Mouse (Mus musculus): ENCODE results near the gene Wdr31.

Wdr31 gene

DNA sequence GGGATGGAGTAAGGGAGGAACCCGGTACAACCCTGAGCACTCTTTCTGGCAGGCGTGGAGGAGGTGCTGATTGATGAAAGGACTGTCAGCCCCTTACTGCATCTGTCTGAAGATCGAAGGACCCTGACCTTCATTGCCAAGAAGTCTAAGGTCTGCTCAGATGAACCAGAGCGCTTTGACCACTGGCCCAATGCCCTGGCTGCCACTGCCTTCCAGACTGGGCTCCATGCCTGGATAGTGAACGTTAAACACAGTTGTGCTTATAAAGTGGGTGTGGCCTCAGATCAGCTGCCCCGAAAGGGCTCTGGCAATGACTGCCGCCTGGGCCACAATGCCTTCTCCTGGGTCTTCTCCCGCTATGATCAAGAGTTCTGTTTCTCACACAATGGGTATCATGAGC lies 25.2 kb upstream of the Wdr31 start:
- 70% methylated on average over 8 of the region's 8 CpGs for WGBS

DNA sequence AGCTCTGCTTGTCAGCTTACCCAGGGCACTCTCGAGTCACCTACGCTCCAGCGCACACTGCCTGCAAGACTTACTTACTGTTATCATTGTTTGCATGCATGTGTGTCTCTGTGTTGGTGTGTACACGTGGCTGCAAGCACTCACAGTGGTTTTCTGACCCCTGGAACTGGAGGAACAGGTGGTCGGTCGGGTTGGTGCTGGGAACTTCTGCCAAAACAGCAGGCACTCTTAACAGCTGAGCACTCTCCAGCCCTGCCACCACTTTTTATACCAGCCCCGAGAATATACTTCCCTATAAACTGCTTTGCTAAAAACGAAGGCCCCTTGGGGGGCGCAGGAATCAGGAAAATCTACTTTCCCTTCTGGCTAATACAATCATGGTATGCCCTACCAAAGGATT lies 23.5 kb upstream of the Wdr31 start:
- 69% methylated on average over 9 of the region's 9 CpGs for WGBS

DNA sequence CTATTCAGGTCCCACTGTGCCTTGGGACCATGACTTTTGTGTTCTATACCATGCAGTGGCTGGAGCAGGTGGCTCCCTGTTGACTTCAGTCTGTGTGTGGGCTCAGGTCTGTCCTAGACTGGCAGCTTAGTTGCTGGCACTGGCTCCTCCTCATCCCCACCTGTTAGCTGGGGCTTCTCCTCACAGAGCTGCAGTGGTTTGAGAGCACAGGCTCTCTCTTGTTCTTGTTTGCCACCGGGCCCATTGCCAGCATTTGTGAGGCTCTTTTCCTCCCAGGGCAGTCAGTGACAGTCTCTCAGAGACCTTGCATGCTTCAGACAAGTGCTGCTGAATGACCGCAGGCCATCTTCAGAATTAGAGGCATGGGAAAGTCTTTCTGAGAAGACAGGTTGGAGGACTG lies 22.0 kb upstream of the Wdr31 start:
- WGBS, result 74% methylated on average over 2 of the region's 2 CpGs

DNA sequence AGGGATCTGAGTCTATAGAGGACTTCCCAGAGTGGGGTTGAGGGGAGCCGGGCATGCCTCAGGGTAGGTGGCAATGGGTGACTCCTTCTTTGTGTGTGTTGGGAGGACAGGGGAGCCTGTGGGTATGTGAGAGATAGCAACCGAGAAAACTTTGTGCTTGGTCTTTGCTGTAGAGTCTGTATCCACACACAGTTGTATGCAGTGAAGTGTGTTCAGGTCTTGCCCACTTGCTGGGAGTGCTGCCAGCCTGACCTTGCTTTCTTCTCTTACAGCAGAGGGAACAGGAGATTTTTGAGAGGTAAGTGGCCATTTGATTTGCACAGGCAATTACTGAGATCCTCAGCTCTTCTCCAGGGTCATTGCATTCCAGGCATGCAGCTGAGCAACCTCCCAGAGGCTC lies 17.2 kb upstream of the Wdr31 start:
- 83% methylated on average over 2 of the region's 2 CpGs for WGBS

DNA sequence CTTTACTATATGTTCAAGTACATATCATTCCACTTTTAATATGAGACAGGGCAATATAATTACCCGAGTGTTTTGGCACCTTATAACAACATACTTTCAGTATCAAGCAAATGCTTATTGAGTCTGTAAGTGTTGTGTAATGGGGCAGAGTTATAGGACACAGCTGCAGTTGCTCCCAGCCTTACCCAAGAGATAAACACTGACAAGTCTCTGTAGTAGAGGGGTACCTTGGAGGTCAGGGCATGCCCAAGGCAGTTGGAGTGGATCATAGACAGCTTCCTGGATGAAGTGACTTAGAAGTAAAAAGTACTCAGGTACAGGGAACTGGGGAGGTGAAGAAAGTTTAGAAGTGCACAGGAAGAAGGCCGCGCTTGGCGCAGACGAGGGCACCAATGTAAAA lies 16.5 kb upstream of the Wdr31 start:
- WGBS, result 97% methylated on average over 5 of the region's 5 CpGs

DNA sequence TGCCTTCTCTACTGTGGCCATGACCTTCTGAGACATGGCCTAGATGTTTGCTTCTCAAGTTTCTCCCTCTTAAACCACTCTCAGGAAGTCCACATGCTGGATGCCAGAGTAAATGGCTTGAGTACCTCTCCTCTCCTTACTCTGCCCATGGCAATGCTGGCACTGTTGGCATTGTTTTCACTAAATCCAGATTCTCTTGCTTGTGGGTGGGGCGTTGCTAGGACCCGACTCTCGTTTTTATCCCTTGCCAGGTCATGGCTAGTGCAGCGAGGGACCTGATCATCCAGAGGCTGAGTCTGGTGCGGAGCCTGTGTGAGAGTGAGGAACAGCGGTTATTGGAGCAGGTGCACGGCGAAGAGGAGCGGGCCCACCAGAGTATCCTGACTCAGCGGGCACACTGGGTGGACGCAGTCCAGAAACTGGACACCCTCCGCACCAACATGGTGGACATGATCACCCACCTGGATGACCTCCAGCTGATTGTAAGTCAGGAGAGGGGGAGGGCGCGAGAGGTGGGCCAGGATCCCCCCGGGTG lies 15.5 kb upstream of the Wdr31 start:
- 91% methylated on average over 15 of the region's 15 CpGs for WGBS

DNA sequence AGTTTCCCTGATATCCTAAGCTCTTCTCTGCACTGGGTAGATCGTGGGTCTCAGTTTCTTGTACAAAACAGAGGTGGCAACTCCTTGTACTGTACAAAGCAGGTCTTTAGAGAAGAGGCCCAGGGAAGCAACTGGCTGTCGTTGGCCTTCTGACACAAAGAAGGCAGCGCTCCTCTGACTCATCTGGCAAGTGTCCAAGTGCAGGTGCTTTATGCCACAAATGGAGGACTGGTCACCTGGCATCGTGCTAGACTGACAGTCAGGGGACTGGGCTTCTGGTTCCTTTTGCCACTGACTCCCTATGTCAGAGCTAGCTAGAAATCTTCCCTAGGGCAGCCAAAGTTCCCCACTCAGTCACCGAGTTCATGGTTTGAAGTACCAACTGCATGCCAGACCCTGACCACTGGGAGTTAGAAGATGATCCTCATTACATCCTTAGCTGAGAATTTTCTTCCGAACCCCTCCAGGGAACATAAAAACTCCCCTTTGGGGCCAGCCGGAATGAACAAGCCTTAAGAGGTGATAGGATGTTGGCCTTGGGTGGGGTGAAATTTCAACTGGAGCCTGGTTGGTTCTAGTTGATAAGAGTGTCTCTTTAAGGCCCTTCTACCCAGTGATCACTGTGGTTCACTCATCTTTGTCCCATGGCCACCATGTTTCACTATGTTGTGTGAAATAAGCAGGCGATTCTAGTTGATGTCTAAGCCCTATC lies 14.9 kb upstream of the Wdr31 start:
- 91% methylated on average over 8 of the region's 8 CpGs for WGBS

DNA sequence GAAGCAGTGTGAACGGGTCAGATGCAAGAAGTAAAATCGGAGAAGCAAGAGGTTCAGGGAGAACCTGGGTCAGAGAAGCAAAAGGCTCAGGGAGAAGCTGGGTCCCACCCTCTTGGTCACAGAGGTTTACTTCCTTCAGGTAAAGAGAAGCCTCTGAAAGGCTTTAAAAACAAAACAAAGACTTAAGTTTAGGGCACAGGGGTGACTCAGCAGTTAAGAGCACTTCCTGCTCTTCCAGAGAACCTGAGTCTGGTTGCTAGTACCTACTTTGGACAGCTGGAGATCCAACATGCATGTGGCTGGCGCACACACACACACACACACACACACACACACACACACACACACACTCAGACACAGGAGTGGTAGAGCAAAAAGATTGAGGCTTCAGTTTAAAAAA lies 14.2 kb upstream of the Wdr31 start:
- 83% methylated on average over 3 of the region's 3 CpGs for WGBS

DNA sequence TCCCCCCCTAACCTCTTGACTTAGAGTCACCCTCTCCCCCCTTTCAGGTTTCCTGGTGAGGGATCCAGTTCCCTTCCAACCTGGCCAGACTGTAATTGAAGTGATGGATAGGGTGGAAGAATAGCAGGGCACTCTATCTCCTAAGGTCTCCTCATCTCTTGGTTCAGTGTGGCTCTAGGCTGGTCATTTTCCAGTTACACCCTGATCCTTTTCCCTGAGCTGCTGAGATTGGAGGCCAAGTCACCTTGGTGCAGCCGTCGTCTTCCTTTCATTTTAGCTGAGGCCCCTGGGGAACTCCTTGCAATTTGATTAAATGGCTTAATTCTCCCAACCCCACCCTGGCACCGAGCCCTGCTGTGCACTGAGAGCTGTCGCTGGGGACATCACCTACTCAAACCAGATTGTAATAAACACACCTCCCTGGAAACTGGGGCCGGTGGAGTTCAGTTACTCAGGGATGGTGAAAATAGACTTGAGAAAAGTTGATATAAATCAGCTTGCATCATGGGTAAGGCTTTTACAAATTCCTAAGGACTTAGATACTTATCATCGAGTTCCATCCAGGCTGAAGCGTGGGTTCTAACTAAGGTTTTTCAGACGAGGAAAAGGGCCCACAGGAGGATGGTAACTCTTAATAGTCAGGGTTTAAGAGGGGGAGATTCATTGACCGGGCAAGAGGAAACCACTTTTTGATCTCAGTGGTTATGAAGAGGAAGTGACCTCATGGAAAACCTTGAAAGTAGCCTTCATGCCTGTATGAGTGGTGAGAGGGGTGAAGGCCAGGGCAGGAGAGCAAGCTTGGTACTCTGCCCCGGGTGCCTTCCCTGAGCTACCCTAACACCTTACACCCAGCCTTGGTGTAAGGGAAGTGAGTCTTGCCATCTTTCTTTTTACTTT lies 10.3 kb upstream of the Wdr31 start:
- 58% methylated on average over 10 of the region's 10 CpGs for WGBS

DNA sequence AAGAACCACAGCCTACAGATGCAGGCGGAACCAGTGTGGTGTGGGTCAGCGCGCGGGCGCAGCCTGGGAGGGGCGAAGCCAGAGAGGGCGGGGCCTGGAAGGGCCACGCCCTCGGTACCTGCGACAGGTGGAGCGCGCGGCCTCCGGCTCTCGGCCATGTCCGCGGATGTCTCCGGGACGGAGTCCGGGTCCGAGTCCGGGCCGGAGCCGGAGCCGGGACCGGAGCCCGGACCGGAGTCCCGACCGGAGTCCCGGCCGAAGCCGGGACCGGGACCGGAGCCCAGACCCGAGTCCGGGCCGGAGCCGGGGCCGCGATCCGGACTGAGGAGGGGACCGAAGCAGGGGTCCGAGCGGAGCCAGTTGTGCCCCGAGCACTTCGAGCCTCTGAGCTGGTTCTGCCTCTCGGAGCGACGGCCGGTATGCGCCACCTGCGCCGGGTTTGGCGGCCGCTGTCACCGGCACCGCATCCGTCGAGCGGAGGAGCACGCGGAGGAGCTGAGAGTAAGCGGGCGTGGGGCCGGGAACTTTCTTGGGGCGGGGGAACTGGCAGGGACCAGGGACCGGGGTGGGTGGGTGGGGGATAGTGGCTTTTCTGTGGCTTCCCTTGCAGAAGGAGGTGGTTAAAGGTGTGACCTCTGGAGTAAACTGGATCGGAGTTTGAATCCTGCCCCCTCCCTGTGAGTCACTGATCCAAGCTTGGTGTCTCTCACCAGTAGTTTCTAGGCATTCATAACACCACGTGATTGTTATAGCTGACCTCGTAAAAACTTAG lies 9.4 kb upstream of the Wdr31 start, which contains the start of gene Bspry:
Gene Bspry (plus strand): TSS at position 117 of the 772 bp plus-strand sequence.
- whole genome bisulfite sequencing, result 4% methylated on average over 71 of the region's 71 CpGs

DNA sequence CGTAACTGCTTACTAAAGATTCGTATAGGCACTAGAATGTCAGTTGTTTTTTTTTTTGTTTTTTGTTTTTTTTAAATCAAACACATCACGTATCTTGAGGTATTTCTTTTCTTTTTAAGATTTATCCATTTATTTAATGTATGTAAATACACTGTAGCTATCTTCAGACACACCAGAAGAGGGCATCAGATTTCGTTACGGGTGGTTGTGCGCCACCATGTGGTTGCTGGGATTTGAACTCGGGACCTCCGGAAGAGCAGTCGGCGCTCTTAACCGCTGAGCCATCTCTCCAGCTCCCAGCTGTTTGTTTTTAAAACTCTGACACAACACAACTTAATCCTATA lies 8.9 kb upstream of the Wdr31 start:
- WGBS, result 10% methylated on average over 11 of the region's 11 CpGs

DNA sequence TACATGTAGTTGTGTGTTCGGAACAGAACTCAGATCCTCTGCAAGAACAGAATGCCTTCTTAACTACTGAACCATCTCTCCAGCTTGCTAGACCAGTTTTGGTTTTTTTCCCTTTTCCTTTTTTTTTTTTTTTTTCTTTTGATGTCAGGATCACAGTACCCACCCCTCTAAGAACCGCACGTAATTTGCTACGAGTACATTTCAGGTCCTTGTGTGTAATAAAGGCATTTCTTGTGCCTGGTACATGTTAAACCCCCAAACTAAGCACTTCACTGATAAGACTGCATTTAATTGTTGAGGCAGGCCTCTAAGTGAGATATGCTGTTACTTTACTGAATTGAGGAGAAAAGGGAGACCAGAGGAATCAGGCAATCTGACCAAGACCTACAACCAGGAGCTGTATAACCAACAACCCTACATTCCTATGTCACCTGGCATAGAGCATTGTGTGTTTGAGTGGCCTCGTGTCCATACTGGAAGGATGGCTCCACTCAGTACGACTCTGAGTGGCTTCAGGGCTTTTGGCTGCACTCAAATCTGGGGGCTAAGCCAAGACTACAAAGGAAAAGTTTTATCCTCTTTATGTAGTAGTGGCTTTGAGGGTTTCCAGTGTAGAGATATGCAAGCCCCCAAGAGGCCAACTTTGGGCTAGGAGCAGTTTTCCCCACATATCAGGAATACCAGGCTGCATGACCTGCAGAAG lies 7.0 kb upstream of the Wdr31 start:
- WGBS, result 88% methylated on average over 6 of the region's 6 CpGs

DNA sequence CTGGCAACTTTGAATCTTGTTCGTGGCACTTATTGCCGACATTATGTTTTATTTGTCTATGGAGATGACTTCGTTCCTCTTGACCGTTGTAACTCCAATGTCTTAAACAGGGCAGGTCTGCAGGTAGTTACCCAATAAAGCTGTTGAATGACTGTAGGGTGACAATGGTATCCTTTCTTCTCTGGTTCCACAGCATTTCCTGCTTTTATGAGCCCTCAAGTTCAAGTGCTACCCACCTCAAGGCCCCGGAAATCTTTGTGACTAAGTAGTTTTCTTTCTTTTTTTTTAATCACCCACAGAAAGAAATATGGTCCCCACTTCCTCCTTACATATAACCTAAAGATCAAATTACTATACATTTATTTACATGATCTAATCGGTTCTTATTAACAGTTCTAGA lies 5.1 kb upstream of the Wdr31 start:
- 94% methylated on average over 6 of the region's 6 CpGs for WGBS

DNA sequence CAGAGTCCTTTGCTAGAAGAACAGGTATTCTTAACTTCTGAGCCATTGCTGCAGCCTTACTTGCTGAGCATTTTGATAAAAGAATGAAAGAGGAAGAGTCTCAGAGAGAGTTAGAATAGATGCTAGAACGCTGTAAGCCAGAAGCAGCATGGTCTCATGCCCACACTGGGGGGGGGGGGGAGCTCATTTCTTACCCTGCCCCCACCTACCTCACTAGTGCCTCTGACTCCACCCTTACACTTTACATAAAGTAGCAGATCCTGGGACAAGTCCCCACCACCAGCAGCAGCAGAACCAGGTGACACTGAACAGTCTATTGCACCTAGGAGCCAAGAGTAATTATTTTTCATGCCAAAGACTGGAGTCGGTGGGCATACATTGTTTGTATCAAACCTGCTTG lies 4.4 kb upstream of the Wdr31 start:
- 78% methylated on average over 2 of the region's 2 CpGs for WGBS

DNA sequence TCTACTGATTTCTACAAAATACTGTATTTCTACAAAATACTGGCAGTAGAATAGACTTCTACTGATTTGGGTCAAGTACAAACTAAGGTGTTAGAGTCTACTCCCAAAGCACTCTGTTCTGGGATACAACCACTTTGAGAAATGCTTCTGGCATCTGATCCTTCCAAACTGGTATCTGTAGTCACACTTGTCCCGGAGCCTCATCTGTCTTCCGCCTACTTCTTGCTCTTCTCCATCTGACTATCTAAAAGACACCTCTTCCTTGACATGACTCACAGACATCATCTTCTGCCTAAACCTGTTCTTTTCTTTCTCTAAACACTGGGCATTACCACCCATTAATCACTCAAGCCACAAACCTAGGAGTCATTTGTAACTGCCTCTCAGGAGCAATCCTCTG lies 1.4 kb upstream of the Wdr31 start:
- 64% methylated on average over 2 of the region's 2 CpGs for WGBS

DNA sequence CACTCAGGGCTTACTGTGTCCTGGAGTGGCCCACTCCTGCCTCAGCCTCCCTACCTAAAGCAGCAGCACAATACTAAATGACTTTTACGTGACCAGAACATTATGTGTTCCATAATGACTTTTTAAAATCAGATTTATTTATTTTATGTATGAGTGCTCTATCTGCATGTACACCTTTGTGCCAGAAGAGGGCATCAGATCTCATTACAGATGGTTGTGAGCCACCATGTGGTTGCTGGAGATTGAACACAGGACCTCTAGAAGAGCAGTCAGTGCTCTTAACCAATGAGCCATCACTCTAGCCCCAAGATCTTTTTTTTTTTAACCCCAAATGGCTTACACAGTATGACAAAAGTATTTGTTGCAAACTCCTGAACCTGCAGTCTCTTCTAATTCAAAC lies 2.5 kb downstream of the Wdr31 start:
- 94% methylated on average over 1 of the region's 1 CpGs for WGBS

DNA sequence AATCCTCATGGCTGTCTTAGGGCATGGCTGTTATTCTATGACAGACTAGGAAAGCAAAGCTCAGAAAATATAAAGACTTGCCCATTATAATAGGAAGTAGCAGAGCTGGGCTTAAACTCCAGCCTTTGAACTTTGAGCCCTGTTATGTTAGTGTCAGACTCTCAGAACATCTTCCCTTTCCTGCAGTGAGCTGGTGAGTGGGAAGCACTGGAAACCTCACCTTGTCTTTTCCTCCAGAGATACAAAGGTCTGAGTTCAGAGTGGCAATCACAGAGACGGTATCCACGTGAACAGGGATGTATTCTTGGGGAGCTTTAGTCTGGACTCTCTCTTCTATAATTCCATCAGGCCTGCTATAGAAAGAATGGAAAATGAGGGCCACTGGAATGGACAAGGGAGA lies 7.6 kb downstream of the Wdr31 start:
- WGBS, result 84% methylated on average over 2 of the region's 2 CpGs

DNA sequence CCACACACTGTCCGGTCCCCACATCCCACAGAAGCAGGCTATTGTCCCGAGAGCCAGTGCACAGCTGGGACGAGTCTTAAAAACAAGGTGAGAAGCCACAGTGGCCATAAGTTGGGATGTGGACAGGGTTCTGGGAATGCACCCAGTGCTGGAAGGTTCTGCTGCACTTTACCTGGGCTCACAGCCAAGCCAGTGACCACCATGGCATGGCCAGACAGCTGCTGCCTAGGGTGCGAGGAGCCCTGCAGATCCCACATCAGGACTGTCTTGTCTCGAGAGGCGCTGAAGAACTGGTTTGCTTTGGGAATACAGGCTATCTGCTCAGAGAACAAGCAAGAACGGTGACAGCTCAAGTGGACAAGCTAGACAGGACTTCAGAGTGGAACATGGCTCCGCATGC lies 10.3 kb downstream of the Wdr31 start:
- 95% methylated on average over 8 of the region's 8 CpGs for WGBS

DNA sequence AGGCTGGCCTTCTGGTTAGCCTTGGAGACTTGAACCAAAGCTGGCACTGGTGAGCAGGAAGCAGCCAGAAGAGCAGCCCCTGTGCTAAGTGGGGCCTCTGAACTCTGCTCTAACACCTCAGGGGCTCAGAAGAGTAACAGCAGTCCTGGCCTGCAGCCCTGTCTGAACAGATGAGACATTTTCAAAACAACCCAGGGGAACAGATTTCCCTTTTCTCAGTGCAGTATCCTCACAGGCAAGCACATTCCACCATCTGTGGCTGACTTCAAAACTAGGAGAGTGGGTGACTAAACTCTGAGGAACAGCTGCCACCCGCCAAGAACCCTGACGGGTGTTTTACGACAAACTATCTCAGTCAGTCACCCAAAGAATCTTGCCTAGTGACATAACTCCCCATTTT lies 11.6 kb downstream of the Wdr31 start:
- 43% methylated on average over 3 of the region's 3 CpGs for WGBS

DNA sequence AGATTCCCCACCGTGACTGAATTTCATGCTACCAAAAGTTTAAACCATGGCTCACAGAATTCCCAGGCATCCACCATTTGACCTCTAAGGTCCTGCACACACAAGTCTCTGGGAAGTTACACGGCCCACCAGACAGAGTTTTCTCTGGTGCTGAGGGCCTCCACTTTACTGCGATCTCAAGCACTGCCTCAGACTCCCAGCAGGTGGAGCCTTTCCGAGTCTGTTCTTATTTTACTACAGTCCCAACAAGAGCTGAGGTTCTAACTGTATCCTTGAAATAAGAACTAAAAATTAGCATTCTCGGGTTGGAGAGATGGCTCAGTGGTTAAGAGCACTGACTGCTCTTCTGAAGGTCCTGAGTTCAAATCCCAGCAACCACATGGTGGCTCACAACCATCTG lies 15.7 kb downstream of the Wdr31 start:
- 56% methylated on average over 5 of the region's 5 CpGs for WGBS

DNA sequence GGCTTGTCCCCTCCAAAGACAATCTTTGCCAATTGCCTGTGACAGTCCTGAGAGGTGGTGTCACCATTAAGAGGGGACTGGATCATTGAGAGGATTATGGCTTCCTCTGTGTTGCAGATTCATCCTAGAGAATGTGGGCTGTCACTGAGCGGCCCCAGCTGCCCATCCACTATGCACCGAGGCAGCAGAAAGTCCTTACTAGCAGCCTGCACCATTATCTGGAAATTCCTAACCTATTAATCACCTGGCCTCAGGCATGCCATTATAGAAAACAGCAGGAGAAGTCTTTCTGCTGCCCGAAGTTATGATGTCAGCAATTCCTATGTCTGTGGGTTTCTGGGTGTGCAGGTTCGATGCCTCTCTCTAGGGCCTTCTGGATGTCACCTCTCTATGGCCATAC lies 29.7 kb downstream of the Wdr31 start:
- 81% methylated on average over 4 of the region's 4 CpGs for WGBS

DNA sequence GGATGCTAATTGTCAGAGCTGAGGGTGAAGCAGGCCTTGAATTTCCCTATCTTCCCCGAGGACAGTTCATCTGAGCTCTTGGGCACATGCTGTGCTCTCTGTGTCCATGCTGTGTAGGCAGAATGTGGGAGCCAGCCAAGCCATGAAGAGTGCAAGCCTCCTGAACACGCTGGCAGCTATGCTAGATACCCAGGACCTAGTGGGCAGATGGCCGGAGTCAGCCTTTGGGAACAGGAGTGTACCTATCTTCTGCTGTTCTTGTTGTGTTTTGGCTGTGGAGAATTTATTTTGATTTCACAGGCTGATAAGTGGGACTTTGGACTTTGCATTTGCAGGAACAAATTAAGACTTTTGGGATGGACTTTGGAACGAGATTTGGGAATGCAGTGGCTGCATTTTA lies 30.2 kb downstream of the Wdr31 start:
- WGBS, result 78% methylated on average over 4 of the region's 4 CpGs
